Mouse (Mus musculus): ENCODE results near the gene Pld1. TPM values are rescaled to one million over a fixed set of nuclear protein-coding genes. Genes with fewer than 3 reads are reported as not detected.

Gene Pld1
- polyA plus RNA-seq, 1 experiment, result not detected

- Histone ChIP-seq H3K36me3 (ENCODE audit: control insufficient read depth) (no peaks in the 10 kb centered on the region), H3K4me3 (replicated peaks) (no peak overlapping the region), H3K4me1 (ENCODE audit: control insufficient read depth) (no peaks in the 10 kb centered on the region), H3K27me3 (ENCODE audit: control insufficient read depth) (no peaks in the 10 kb centered on the region), H3K9me3 (ENCODE audit: control insufficient read depth, low read length) (no peaks in the 10 kb centered on the region)
- TF ChIP-seq TAL1 (IDR thresholded peaks at IDR 0.05; ENCODE audit: low read length), result no peak
- TF ChIP-seq GATA1 (IDR thresholded peaks at IDR 0.05; ENCODE audit: low read length), result no peak
Observed at GRCm38 (mm10) chr3:28004321-28004720, 65.8 kb downstream of the Pld1 start.

- Histone ChIP-seq H3K4me1 (ENCODE audit: control insufficient read depth) (no peaks in the 10 kb centered on the region), H3K36me3 (ENCODE audit: control insufficient read depth) (no peaks in the 10 kb centered on the region), H3K4me3 (replicated peaks) (no peak overlapping the region), H3K27me3 (ENCODE audit: control insufficient read depth) (no peaks in the 10 kb centered on the region), H3K9me3 (ENCODE audit: control insufficient read depth, low read length) (no peaks in the 10 kb centered on the region)
- no peak for TF ChIP-seq GATA1 (IDR thresholded peaks at IDR 0.05; ENCODE audit: low read length)
- no peak for TF ChIP-seq TAL1 (IDR thresholded peaks at IDR 0.05; ENCODE audit: low read length)
Observed at GRCm38 (mm10) chr3:28007684-28008083, 69.2 kb downstream of the Pld1 start.

GRCm38 (mm10) chr3:28008369-28008768 lies 69.9 kb downstream of the Pld1 start:
- H3K9me3 ChIP-seq (ENCODE audit: control insufficient read depth, low read length), result no peaks in the 10 kb centered on the region
- no peaks in the 10 kb centered on the region for H3K4me1 ChIP-seq (ENCODE audit: control insufficient read depth)
- no peak overlapping the region for H3K4me3 ChIP-seq (replicated peaks)
- H3K27me3 ChIP-seq (ENCODE audit: control insufficient read depth), result no peaks in the 10 kb centered on the region
- H3K36me3 ChIP-seq (ENCODE audit: control insufficient read depth), result no peaks in the 10 kb centered on the region
- no peak for TF ChIP-seq GATA1 (IDR thresholded peaks at IDR 0.05; ENCODE audit: low read length)
- no peak for TF ChIP-seq TAL1 (IDR thresholded peaks at IDR 0.05; ENCODE audit: low read length)

GRCm38 (mm10) chr3:28012177-28012576 lies 73.7 kb downstream of the Pld1 start:
- H3K4me3 ChIP-seq (replicated peaks), result no peak overlapping the region
- H3K27me3 ChIP-seq (ENCODE audit: control insufficient read depth), result no peaks in the 10 kb centered on the region
- no peaks in the 10 kb centered on the region for H3K4me1 ChIP-seq (ENCODE audit: control insufficient read depth)
- peaks cover 2% of the 10 kb centered on the region; the same call in 1 of the 2 replicates for H3K9me3 ChIP-seq (ENCODE audit: control insufficient read depth, low read length)
- H3K36me3 ChIP-seq (ENCODE audit: control insufficient read depth), result no peaks in the 10 kb centered on the region
- TF ChIP-seq TAL1 (IDR thresholded peaks at IDR 0.05; ENCODE audit: low read length) (no peak), GATA1 (IDR thresholded peaks at IDR 0.05; ENCODE audit: low read length) (no peak)

GRCm38 (mm10) chr3:28013441-28013840 lies 74.9 kb downstream of the Pld1 start:
- Histone ChIP-seq H3K4me1 (ENCODE audit: control insufficient read depth) (no peaks in the 10 kb centered on the region), H3K9me3 (ENCODE audit: control insufficient read depth, low read length) (peaks cover 6% of the 10 kb centered on the region; the same call in 1 of the 2 replicates), H3K36me3 (ENCODE audit: control insufficient read depth) (no peaks in the 10 kb centered on the region), H3K27me3 (ENCODE audit: control insufficient read depth) (no peaks in the 10 kb centered on the region), H3K4me3 (replicated peaks) (no peak overlapping the region)
- TF ChIP-seq GATA1 (IDR thresholded peaks at IDR 0.05; ENCODE audit: low read length) (no peak), TAL1 (IDR thresholded peaks at IDR 0.05; ENCODE audit: low read length) (no peak)

- TF ChIP-seq TAL1 (IDR thresholded peaks at IDR 0.05; ENCODE audit: low read length) (no peak), GATA1 (IDR thresholded peaks at IDR 0.05; ENCODE audit: low read length) (no peak)
Observed at GRCm38 (mm10) chr3:28017002-28017401, 78.5 kb downstream of the Pld1 start.

GRCm38 (mm10) chr3:28019727-28020126 lies 81.2 kb downstream of the Pld1 start:
- Histone ChIP-seq H3K9me3 (ENCODE audit: control insufficient read depth, low read length) (0 out of 2 replicates have a peak, but pooled peaks cover 5% of the 10 kb centered on the region), H3K4me1 (ENCODE audit: control insufficient read depth) (no peaks in the 10 kb centered on the region), H3K36me3 (ENCODE audit: control insufficient read depth) (no peaks in the 10 kb centered on the region), H3K4me3 (replicated peaks) (no peak overlapping the region), H3K27me3 (ENCODE audit: control insufficient read depth) (no peaks in the 10 kb centered on the region)
- TF ChIP-seq TAL1 (IDR thresholded peaks at IDR 0.05; ENCODE audit: low read length) (no peak), GATA1 (IDR thresholded peaks at IDR 0.05; ENCODE audit: low read length) (no peak)

More at GRCm38 (mm10) chr3:28017002-28017401, 78.5 kb downstream of the Pld1 start:
- Histone ChIP-seq H3K36me3 (ENCODE audit: control insufficient read depth) (no peaks in the 10 kb centered on the region), H3K27me3 (ENCODE audit: control insufficient read depth) (no peaks in the 10 kb centered on the region), H3K4me3 (replicated peaks) (no peak overlapping the region), H3K9me3 (ENCODE audit: control insufficient read depth, low read length) (peaks cover 6% of the 10 kb centered on the region; the same call in 1 of the 2 replicates), H3K4me1 (ENCODE audit: control insufficient read depth) (no peaks in the 10 kb centered on the region)

GRCm38 (mm10) chr3:28020404-28020803 lies 81.9 kb downstream of the Pld1 start:
- Histone ChIP-seq H3K27me3 (ENCODE audit: control insufficient read depth) (no peaks in the 10 kb centered on the region), H3K4me1 (ENCODE audit: control insufficient read depth) (no peaks in the 10 kb centered on the region), H3K36me3 (ENCODE audit: control insufficient read depth) (no peaks in the 10 kb centered on the region), H3K9me3 (ENCODE audit: control insufficient read depth, low read length) (0 out of 2 replicates have a peak, but pooled peaks cover 4% of the 10 kb centered on the region), H3K4me3 (replicated peaks) (no peak overlapping the region)
- TF ChIP-seq TAL1 (IDR thresholded peaks at IDR 0.05; ENCODE audit: low read length) (no peak), GATA1 (IDR thresholded peaks at IDR 0.05; ENCODE audit: low read length) (no peak)

- Histone ChIP-seq H3K4me1 (ENCODE audit: control insufficient read depth) (no peaks in the 10 kb centered on the region), H3K4me3 (replicated peaks) (no peak overlapping the region), H3K9me3 (ENCODE audit: control insufficient read depth, low read length) (0 out of 2 replicates have a peak, but pooled peaks cover 4% of the 10 kb centered on the region), H3K36me3 (ENCODE audit: control insufficient read depth) (no peaks in the 10 kb centered on the region), H3K27me3 (ENCODE audit: control insufficient read depth) (no peaks in the 10 kb centered on the region)
- no peak for TF ChIP-seq TAL1 (IDR thresholded peaks at IDR 0.05; ENCODE audit: low read length)
- TF ChIP-seq GATA1 (IDR thresholded peaks at IDR 0.05; ENCODE audit: low read length), result no peak
Observed at GRCm38 (mm10) chr3:28022191-28022590, 83.7 kb downstream of the Pld1 start.

GRCm38 (mm10) chr3:28026876-28027275 lies 88.4 kb downstream of the Pld1 start:
- TF ChIP-seq TAL1 (IDR thresholded peaks at IDR 0.05; ENCODE audit: low read length), result no peak
- no peak for TF ChIP-seq GATA1 (IDR thresholded peaks at IDR 0.05; ENCODE audit: low read length)
- Histone ChIP-seq H3K36me3 (ENCODE audit: control insufficient read depth) (no peaks in the 10 kb centered on the region), H3K4me1 (ENCODE audit: control insufficient read depth) (no peaks in the 10 kb centered on the region), H3K27me3 (ENCODE audit: control insufficient read depth) (no peaks in the 10 kb centered on the region), H3K4me3 (replicated peaks) (no peak overlapping the region), H3K9me3 (ENCODE audit: control insufficient read depth, low read length) (no peaks in the 10 kb centered on the region)
